ENCODE assay signal across 8 mouse cellular contexts in the genomic region with DNA sequence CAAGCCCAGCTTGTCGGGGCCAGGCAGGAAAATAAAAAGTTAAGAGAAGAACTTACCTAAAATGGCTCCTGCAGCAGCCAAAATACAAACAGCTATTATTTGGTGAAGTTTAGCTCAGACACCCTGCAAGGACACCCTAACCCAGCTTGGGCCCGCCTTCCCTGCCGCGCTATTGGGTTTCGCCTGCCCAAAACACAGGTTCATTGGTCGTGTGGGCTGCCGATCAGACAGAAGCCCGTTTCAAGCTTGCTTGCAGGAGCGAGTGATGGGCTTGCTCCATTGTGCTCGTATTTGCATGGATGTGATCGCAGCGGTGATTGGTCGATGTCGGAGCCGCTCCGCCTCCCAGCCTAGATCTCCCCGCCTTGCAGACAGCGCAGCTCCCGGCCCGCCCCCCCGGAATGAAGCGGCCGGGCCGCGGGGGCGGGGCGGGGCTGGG. TPM values are rescaled to one million over a fixed set of nuclear protein-coding genes. Genes with fewer than 3 reads are reported as not detected.
DNase-seq lines count a peak whose midpoint lies in the region; ATAC-seq and TF ChIP-seq lines count a peak whose summit lies in the region.

Gene Chd6 (minus strand): TSS at position 143 of the 439 bp plus-strand sequence.

- intact Hi-C loops in gastrocnemius, adult 2 months (cut with DNase I): loop anchor here (10.0 kb wide), 1 partner anchor 1826 kb away; the partner anchor contains the start of gene Srsf6
- intact Hi-C loops in left cerebral cortex, adult 2 months (cut with DNase I): loop anchor here (1.0 kb wide), 1 partner anchor 68 kb away; no protein-coding TSS in a partner anchor

- H3K4me1 ChIP-seq in hindbrain, postnatal 0 days (ENCODE audit: insufficient read depth, low read length): peaks cover 10% of the 10 kb centered on the region; the same call in 1 of the 2 replicates

- H3K9me3 ChIP-seq in hindbrain, postnatal 0 days (ENCODE audit: low read length): no peaks in the 10 kb centered on the region

- peak; percentile 99 for DNase-seq in ZHBTc4 (ENCODE audit: low read depth, low spot score)
- peak; percentile 99 for DNase-seq in gastrocnemius, adult 2 months
- peak; percentile 100 for DNase-seq in hindbrain, postnatal 0 days (ENCODE audit: low spot score)
- peak; percentile 99 to 100 for DNase-seq in left cerebral cortex, adult 2 months (ENCODE audit: extremely low spot score in 1 of 2, low spot score in 2 of 2)
- peak; percentile 99 to 100 for DNase-seq in right cerebral cortex, adult 2 months (ENCODE audit: low spot score in 2 of 2)
- DNase-seq in urinary bladder, postnatal 14 days (ENCODE audit: low spot score): peak; percentile 99

- peak; percentile 98 for ATAC-seq in common myeloid progenitor, adult 5-6 weeks (replicated peaks; ENCODE audit: low read depth, poor library complexity, severe bottlenecking)
- peak; percentile 99 for ATAC-seq in hindbrain, postnatal 0 days
- ATAC-seq in megakaryocyte, adult 5-6 weeks (ENCODE audit: poor library complexity, severe bottlenecking): peak; percentile 97

- under 1% methylated on average over 26 of the region's 27 CpGs for WGBS in hindbrain, postnatal 0 days

- no peak for TF ChIP-seq CTCF in gastrocnemius, adult 2 months (IDR thresholded peaks at IDR 0.05)
- no peak for TF ChIP-seq CTCF in hindbrain, postnatal 0 days (IDR thresholded peaks at IDR 0.05; ENCODE audit: low read depth)
- no peak for TF ChIP-seq CTCF in left cerebral cortex, adult 2 months (IDR thresholded peaks at IDR 0.05)

- H3K27me3 ChIP-seq in hindbrain, postnatal 0 days (ENCODE audit: insufficient read depth, low read length): no peaks in the 10 kb centered on the region

- H3K27ac ChIP-seq in gastrocnemius, adult 2 months: peak within 1 kb of the TSS; percentile 93
- peak within 1 kb of the TSS; percentile 98 for H3K27ac ChIP-seq in hindbrain, postnatal 0 days
- H3K27ac ChIP-seq in left cerebral cortex, adult 2 months: peak within 1 kb of the TSS; percentile 96

- H3K36me3 ChIP-seq in hindbrain, postnatal 0 days (ENCODE audit: insufficient read depth, low read length): no peaks in the 10 kb centered on the region

- H3K4me3 ChIP-seq in gastrocnemius, adult 2 months: peak within 1 kb of the TSS; percentile 98
- peak within 1 kb of the TSS; percentile 97 for H3K4me3 ChIP-seq in hindbrain, postnatal 0 days (ENCODE audit: low read length)
- peak within 1 kb of the TSS; percentile 77 for H3K4me3 ChIP-seq in left cerebral cortex, adult 2 months

- H3K4me2 ChIP-seq in hindbrain, postnatal 0 days (ENCODE audit: low read depth, low read length): peak within 1 kb of the TSS; percentile 83

- peak within 1 kb of the TSS; percentile 92 for H3K9ac ChIP-seq in hindbrain, postnatal 0 days (replicated peaks; ENCODE audit: low read length)

RNA-seq across cellular contexts. Expression of gene Chd6, which starts in this region (rescaled TPM):
- 59.1 and 67.6 TPM in 2 replicates for total RNA-seq in common myeloid progenitor, adult 5-6 weeks (2017)
- 10 to 100 TPM; 18.0 to 21.0 TPM for total RNA-seq in gastrocnemius, adult 2 months (2021)
- 46.1 and 74.0 TPM in 2 replicates for total RNA-seq in hindbrain, postnatal 0 days (2014; rRNA removed)
- polyA plus RNA-seq in hindbrain, postnatal 0 days (2015; fragmentation: Nextera tagmentation; extraction: Ambion mirVana): 26.7 and 29.2 TPM in 2 replicates
- total RNA-seq in left cerebral cortex, adult 2 months (2021): 10 to 100 TPM; 67.3 to 70.7 TPM
- 22.7 and 24.8 TPM in 2 replicates for total RNA-seq in megakaryocyte, adult 5-6 weeks (2015)
- total RNA-seq in megakaryocyte, adult 5-6 weeks (2017): 21.4 and 28.5 TPM in 2 replicates

Comparison
In these comparisons a context has a peak if more than half of its experiments do, and no peak if none do; other contexts are left out.
1. Peak in every context shown above with its lines: DNase-seq, ATAC-seq, H3K4me3 ChIP-seq and H3K27ac ChIP-seq.